Mouse (Mus musculus) midbrain, embryonic 12.5 days (tissue): ENCODE measurements around the gene Map2k5. TPM values are rescaled to one million over a fixed set of nuclear protein-coding genes. Genes with fewer than 3 reads are reported as not detected.

ENCODE experiments used
- ATAC-seq: fragments of 200-750 bp; cut with Nextera tagmentation; 2 replicates; pipeline ENCODE4 v1.8.0; 2017; ENCODE audit warnings: low read depth, moderate TSS enrichment, moderate library complexity; ENCODE audit not compliant: low FRiP score
- H3K27ac ChIP-seq: fragments of 300-500 bp; sonication (generic); replicated peaks from 2 replicates; pipeline ENCODE4 v1.5.1; 2016; ENCODE audit warnings: mild to moderate bottlenecking
- H3K27me3 ChIP-seq: fragments of 300-500 bp; sonication (generic); 2 replicates; pipeline ENCODE4 v1.6.1; 2016; ENCODE audit warnings: mild to moderate bottlenecking
- H3K36me3 ChIP-seq: fragments of 300-500 bp; sonication (generic); 2 replicates; pipeline ENCODE4 v1.6.1; 2016
- H3K4me1 ChIP-seq: fragments of 300-500 bp; sonication (generic); 2 replicates; pipeline ENCODE4 v1.6.1; 2016
- H3K4me2 ChIP-seq: fragments of 300-500 bp; sonication (generic); replicated peaks from 2 replicates; pipeline ENCODE4 v1.6.1; 2016; ENCODE audit warnings: mild to moderate bottlenecking, moderate library complexity
- H3K4me3 ChIP-seq: fragments of 300-500 bp; sonication (generic); 2 replicates; pipeline ENCODE4 v1.5.1; 2016; ENCODE audit warnings: mild to moderate bottlenecking
- H3K9ac ChIP-seq: fragments of 300-500 bp; sonication (generic); replicated peaks from 2 replicates; pipeline ENCODE4 v1.6.1; 2016; ENCODE audit warnings: mild to moderate bottlenecking, moderate library complexity
- H3K9me3 ChIP-seq: fragments of 300-500 bp; sonication (generic); 2 replicates; pipeline ENCODE4 v1.6.1; 2016; ENCODE audit warnings: mild to moderate bottlenecking
- WGBS: fragments of 180-500 bp; shearing (Covaris S2); methylation state at CpG from one replicate; pipeline ENCODE4 v1.1.7; 2016; 5-methylcytosine and 5-hydroxymethylcytosine counted together
- polyA plus RNA-seq: library from polyadenylated mRNA; unstranded; fragments of >200 nt; fragmentation: Nextera tagmentation; extraction: Ambion mirVana; gene quantifications from 2 replicates; pipeline ENCODE4 v1.2.1, GENCODE M21; 2016

Gene Map2k5
- polyA plus RNA-seq, 1 experiment from 2014 or later, result 43.8 TPM

- H3K36me3 ChIP-seq, result peaks cover 11% of the 10 kb centered on the region
- peak overlapping the region; percentile 39; the same call in 1 of the 2 replicates for H3K27ac ChIP-seq
- no peak overlapping the region for H3K9ac ChIP-seq
- WGBS, result 43% methylated on average over 15 of the region's 15 CpGs
- no peak overlapping the region for H3K4me3 ChIP-seq
- peak overlapping the region; percentile 26 for H3K4me2 ChIP-seq
- H3K4me1 ChIP-seq, result peaks cover 17% of the 10 kb centered on the region; the same call in 1 of the 2 replicates
- no peaks in the 10 kb centered on the region for H3K27me3 ChIP-seq
- no peak for ATAC-seq
- H3K9me3 ChIP-seq, result no peaks in the 10 kb centered on the region
Measured at GRCm38 (mm10) chr9:63206769-63207276, 170.9 kb downstream of the Map2k5 start.

DNA sequence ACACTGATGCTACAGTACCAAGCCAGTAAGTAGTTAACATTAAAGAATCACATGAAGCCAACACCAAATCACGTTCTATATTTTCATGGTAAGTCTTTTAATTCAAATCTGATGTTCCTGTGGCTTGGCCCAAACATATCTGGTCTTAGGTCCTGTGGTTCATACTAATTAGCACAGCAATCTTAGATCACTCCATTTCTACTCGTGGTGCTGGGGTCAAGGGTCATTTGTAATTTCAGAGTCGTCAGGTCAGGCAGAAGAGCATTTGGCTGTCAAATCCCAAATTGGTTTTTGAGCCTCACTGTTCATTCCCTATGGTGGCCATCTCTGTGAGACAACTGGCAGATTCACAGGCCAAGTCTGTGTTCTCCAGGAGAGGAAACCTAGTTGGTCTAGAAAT lies 174.2 kb downstream of the Map2k5 start:
- H3K4me1 ChIP-seq, result peaks cover 22% of the 10 kb centered on the region

DNA sequence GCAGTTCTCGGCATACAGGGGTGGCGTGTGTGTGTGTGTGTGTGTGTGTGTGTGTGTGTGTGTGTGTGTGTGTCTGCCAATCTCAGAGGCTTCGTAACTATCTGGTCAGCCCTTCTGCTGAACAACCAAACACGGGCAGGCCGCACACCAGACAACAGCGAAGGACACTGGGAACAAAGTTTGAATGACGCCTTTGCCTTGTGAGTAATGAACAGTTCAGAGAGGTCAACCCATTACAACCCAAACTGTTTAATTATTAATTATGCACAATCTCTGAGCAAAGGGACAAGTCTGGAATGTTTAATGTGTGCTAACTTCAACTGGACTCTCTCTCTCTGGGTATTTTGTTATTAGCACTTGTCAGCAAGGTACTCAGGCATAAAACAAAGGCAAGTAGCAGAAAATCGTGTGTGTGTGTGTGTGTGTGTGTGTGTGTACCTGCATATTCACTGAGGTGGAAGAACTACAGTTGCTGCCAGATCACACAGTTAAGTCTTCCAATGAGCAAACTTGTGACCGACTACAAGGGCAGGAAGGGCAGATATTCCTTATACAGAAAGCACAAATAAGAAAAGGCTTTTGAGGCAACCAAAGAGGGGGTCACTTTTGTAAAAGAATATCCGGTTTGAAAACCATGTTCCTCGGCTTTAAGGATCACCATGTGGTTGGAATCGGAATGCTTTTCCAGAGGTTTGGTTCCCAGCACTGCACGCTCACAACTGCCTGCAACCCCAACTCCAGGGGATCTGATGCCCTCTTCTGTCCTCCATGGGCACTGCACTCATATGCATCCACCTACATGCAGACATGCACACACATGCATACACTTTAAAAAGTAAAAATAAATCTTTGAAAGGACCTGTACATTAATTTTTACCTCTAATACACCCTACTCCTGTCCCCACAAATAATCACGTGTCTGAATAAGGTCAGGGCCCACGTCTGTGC lies 176.1 kb downstream of the Map2k5 start:
- no peak for ATAC-seq
- Histone ChIP-seq H3K9ac (no peak overlapping the region), H3K4me2 (no peak overlapping the region), H3K36me3 (peaks cover 17% of the 10 kb centered on the region), H3K4me1 (peaks cover 32% of the 10 kb centered on the region), H3K9me3 (no peaks in the 10 kb centered on the region), H3K27ac (no peak overlapping the region), H3K4me3 (no peak overlapping the region), H3K27me3 (no peaks in the 10 kb centered on the region)
- 92% methylated on average over 14 of the region's 15 CpGs for WGBS

More for the DNA sequence above, 174.2 kb downstream of the Map2k5 start:
- Histone ChIP-seq H3K27me3 (no peaks in the 10 kb centered on the region), H3K36me3 (peaks cover 17% of the 10 kb centered on the region), H3K9me3 (no peaks in the 10 kb centered on the region), H3K4me2 (no peak overlapping the region), H3K4me3 (no peak overlapping the region), H3K27ac (no peak overlapping the region), H3K9ac (no peak overlapping the region)
- 80% methylated on average over 3 of the region's 3 CpGs for WGBS
- ATAC-seq, result no peak

DNA sequence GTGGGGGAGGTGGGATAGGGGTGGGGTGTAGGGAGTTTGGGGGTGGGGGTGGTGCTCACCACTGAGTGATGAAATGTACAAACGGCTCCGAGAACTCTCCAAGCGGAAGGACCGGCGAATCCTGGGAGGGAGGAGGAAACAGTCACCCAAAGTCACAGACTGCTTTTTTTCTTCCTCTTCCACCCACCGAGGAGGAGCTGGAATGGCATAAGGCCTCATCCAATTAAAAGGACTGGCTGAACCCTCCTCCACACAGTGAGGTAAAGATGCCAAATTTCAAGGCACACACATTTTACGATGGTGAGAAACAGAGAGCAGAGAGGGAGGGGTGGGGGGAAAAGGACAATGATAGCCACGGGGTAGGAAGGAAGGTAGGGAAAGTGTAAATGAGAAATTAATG lies 180.4 kb downstream of the Map2k5 start:
- H3K4me1 ChIP-seq, result peaks cover 45% of the 10 kb centered on the region
- H3K9ac ChIP-seq, result no peak overlapping the region
- peaks cover 12% of the 10 kb centered on the region; the same call in 1 of the 2 replicates for H3K27me3 ChIP-seq
- H3K27ac ChIP-seq, result no peak overlapping the region
- H3K9me3 ChIP-seq, result no peaks in the 10 kb centered on the region
- peaks cover 9% of the 10 kb centered on the region; the same call in 1 of the 2 replicates for H3K36me3 ChIP-seq
- no peak overlapping the region for H3K4me2 ChIP-seq
- H3K4me3 ChIP-seq, result no peak overlapping the region
- 21% methylated on average over 8 of the region's 8 CpGs for WGBS
- ATAC-seq, result no peak

DNA sequence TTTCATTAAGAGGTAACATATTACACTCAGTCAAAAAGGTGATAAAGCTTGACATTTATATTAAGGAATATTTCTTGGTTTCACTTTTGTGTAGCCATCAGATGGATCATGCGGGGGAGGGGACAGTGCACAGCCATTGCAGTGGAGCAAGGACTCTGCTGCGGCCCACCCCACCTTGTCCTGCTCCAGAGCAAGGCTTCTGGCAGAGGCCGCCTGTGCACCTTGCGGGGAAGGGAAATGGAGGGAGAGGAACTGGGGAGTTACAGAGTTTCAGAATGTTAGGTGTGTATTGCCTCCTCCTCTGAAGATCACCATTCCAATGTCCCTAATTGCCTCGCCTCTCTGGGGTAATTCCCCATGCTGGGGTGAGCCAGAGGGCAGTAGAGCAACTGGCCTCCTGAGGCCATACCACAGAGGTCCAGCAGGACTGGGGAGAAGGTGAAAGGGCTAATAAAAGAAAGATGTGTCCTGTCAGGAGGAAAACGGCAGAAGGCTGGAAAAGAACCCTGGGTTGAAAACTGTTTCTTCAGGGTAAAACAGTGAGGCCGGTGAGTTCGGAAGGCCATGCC lies 181.5 kb downstream of the Map2k5 start:
- Histone ChIP-seq H3K36me3 (0 out of 2 replicates have a peak, but pooled peaks cover 2% of the 10 kb centered on the region), H3K9ac (no peak overlapping the region), H3K9me3 (no peaks in the 10 kb centered on the region), H3K4me3 (no peak overlapping the region), H3K27me3 (peaks cover 17% of the 10 kb centered on the region), H3K27ac (no peak overlapping the region), H3K4me1 (peaks cover 45% of the 10 kb centered on the region), H3K4me2 (no peak overlapping the region)
- 49% methylated on average over 8 of the region's 8 CpGs for WGBS
- ATAC-seq, result no peak

DNA sequence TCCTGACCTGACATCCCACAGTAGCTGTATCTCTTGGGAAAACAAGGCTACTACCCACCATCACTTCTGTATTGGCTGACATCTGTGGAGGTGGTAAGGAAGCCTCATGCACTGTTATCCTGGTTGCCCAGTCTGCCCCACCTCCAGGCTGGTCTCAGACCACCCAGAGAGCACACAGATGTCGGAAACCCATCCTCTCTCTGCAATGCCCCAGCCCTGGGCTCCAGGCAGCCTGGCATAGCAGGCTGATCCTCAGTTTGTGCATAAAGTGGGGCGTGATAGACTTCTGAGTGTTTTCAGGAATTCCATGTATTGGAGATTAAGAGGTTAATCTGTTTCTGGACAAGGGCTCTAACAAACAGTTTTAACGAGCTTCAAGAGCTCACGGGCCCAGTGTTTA lies 182.2 kb downstream of the Map2k5 start:
- no peak for ATAC-seq
- peaks cover 45% of the 10 kb centered on the region for H3K4me1 ChIP-seq

GRCm38 (mm10) chr9:63194791-63195190 lies 182.9 kb downstream of the Map2k5 start:
- Histone ChIP-seq H3K4me3 (no peak overlapping the region), H3K36me3 (no peaks in the 10 kb centered on the region), H3K27me3 (peaks cover 17% of the 10 kb centered on the region), H3K4me1 (peaks cover 45% of the 10 kb centered on the region), H3K4me2 (no peak overlapping the region), H3K9me3 (no peaks in the 10 kb centered on the region), H3K9ac (no peak overlapping the region), H3K27ac (no peak overlapping the region)
- no peak for ATAC-seq
- WGBS, result 55% methylated on average over 9 of the region's 9 CpGs

More for the DNA sequence above, 182.2 kb downstream of the Map2k5 start:
- WGBS, result 19% methylated on average over 4 of the region's 4 CpGs
- Histone ChIP-seq H3K27me3 (peaks cover 17% of the 10 kb centered on the region), H3K4me2 (no peak overlapping the region), H3K4me3 (no peak overlapping the region), H3K36me3 (no peaks in the 10 kb centered on the region), H3K9me3 (no peaks in the 10 kb centered on the region), H3K27ac (no peak overlapping the region), H3K9ac (no peak overlapping the region)

GRCm38 (mm10) chr9:63192809-63193208 lies 184.9 kb downstream of the Map2k5 start:
- no peak for ATAC-seq
- Histone ChIP-seq H3K4me2 (no peak overlapping the region), H3K27me3 (peaks cover 29% of the 10 kb centered on the region), H3K9ac (no peak overlapping the region), H3K36me3 (no peaks in the 10 kb centered on the region), H3K9me3 (no peaks in the 10 kb centered on the region), H3K27ac (no peak overlapping the region), H3K4me1 (peaks cover 42% of the 10 kb centered on the region), H3K4me3 (no peak overlapping the region)
- 68% methylated on average over 4 of the region's 4 CpGs for WGBS

- WGBS, result 10% methylated on average over 7 of the region's 7 CpGs
- Histone ChIP-seq H3K27me3 (peaks cover 56% of the 10 kb centered on the region), H3K9me3 (no peaks in the 10 kb centered on the region), H3K4me3 (no peak overlapping the region), H3K27ac (peak overlapping the region; percentile 56), H3K9ac (0 out of 2 replicates have a peak overlapping the region, but pooled peaks have one; percentile 24), H3K36me3 (no peaks in the 10 kb centered on the region), H3K4me2 (peak overlapping the region; percentile 22; the same call in 1 of the 2 replicates), H3K4me1 (peaks cover 45% of the 10 kb centered on the region)
- ATAC-seq, result no peak
Measured at GRCm38 (mm10) chr9:63187310-63187709, 190.4 kb downstream of the Map2k5 start.

DNA sequence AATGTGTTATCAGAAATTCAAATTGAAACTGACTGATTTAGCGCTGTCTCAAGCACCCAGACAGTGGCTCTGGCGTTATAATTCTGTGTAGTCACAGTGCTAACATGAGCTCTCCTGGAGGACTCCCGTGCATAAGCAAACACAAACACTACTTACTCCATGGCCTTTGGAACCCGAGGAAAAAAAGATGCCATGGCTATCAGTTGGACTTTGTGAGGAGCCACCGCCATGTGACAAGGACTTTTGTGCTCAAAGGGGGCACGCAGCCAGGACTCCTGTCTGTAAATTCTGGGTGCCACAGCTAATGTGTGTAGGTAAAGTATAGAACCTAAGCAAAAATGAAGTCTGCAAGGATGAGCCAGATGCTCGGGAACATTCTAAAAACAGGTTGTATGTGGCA lies 192.5 kb downstream of the Map2k5 start:
- Histone ChIP-seq H3K4me3 (no peak overlapping the region), H3K9ac (no peak overlapping the region), H3K36me3 (no peaks in the 10 kb centered on the region), H3K27me3 (peaks cover 63% of the 10 kb centered on the region), H3K4me2 (no peak overlapping the region), H3K9me3 (no peaks in the 10 kb centered on the region), H3K4me1 (peaks cover 60% of the 10 kb centered on the region), H3K27ac (no peak overlapping the region)
- no peak for ATAC-seq
- 79% methylated on average over 7 of the region's 7 CpGs for WGBS

DNA sequence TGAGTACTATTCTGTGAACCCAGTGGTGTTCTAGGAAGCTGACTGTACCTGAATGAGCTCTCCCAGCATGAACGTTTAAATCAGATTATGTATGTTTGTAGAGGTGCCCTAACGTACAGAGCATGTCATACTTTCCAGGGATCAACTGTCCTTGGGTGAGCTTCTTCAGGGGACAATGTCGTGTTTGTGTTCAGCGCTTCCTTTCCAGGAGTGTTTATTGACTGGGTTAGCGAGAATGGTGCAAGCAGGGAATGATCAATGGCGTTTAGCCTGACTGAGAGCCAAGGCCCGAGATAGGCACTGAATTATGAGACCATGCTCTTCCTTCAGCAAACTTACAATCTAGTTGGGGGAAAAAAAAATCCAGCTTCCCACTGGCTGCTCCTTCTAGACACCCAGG lies 193.8 kb downstream of the Map2k5 start:
- H3K9me3 ChIP-seq, result no peaks in the 10 kb centered on the region
- no peak overlapping the region for H3K4me2 ChIP-seq
- H3K36me3 ChIP-seq, result no peaks in the 10 kb centered on the region
- peaks cover 73% of the 10 kb centered on the region for H3K27me3 ChIP-seq
- no peak overlapping the region for H3K9ac ChIP-seq
- no peak overlapping the region for H3K4me3 ChIP-seq
- WGBS, result 64% methylated on average over 7 of the region's 7 CpGs
- peaks cover 60% of the 10 kb centered on the region for H3K4me1 ChIP-seq
- no peak overlapping the region for H3K27ac ChIP-seq
- ATAC-seq, result no peak
